Mouse (Mus musculus) kidney, embryonic 16.5 days (tissue): ENCODE measurements around the gene Akap11. TPM values are rescaled to one million over a fixed set of nuclear protein-coding genes. Genes with fewer than 3 reads are reported as not detected.

Experiments used
- ATAC-seq: fragments of 200-750 bp; cut with Nextera tagmentation; 2 replicates; pipeline ENCODE4 v1.8.0; 2017; ENCODE audit warnings: moderate TSS enrichment; ENCODE audit not compliant: low FRiP score, low TSS enrichment
- H3K27ac ChIP-seq: fragments of 300-500 bp; sonication (generic); 2 replicates; pipeline ENCODE4 v1.5.1; 2014; ENCODE audit warnings: low read length
- H3K27me3 ChIP-seq: fragments of 300-500 bp; sonication (generic); 2 replicates; pipeline ENCODE4 v1.6.1; 2014; ENCODE audit warnings: low read length, control low read depth, mixed read lengths; ENCODE audit not compliant: insufficient read depth
- H3K36me3 ChIP-seq: fragments of 300-500 bp; sonication (generic); 2 replicates; pipeline ENCODE4 v1.6.1; 2014; ENCODE audit warnings: low read length, control low read depth, mixed read lengths; ENCODE audit not compliant: insufficient read depth
- H3K4me1 ChIP-seq: fragments of 300-500 bp; sonication (generic); 2 replicates; pipeline ENCODE4 v1.6.1; 2014; ENCODE audit warnings: low read length, control low read depth, mixed read lengths; ENCODE audit not compliant: insufficient read depth
- H3K4me2 ChIP-seq: fragments of 300-500 bp; sonication (generic); replicated peaks from 2 replicates; pipeline ENCODE4 v1.6.1; 2014; ENCODE audit warnings: low read depth, low read length
- H3K4me3 ChIP-seq: fragments of 300-500 bp; sonication (generic); 2 replicates; pipeline ENCODE4 v1.5.1; 2014; ENCODE audit warnings: mild to moderate bottlenecking, low read length
- H3K9ac ChIP-seq: fragments of 300-500 bp; sonication (generic); replicated peaks from 2 replicates; pipeline ENCODE4 v1.6.1; 2014; ENCODE audit warnings: low read length
- H3K9me3 ChIP-seq: fragments of 300-500 bp; sonication (generic); 2 replicates; pipeline ENCODE4 v1.6.1; 2016; ENCODE audit warnings: low read length, control low read depth
- WGBS: fragments of 180-500 bp; shearing (Covaris S2); extraction: QIAGEN DNeasy Blood & Tissue Kit; methylation state at CpG from one replicate; pipeline ENCODE4 v1.1.7; 2014; 5-methylcytosine and 5-hydroxymethylcytosine counted together
- polyA plus RNA-seq: library from polyadenylated mRNA; unstranded; fragments of >200 nt; fragmentation: Nextera tagmentation; extraction: Ambion mirVana; gene quantifications from 2 replicates; pipeline ENCODE4 v1.2.1, GENCODE M21; 2015

The Akap11 gene
- polyA plus RNA-seq, 1 experiment from 2014 or later: 18.6 TPM

DNA sequence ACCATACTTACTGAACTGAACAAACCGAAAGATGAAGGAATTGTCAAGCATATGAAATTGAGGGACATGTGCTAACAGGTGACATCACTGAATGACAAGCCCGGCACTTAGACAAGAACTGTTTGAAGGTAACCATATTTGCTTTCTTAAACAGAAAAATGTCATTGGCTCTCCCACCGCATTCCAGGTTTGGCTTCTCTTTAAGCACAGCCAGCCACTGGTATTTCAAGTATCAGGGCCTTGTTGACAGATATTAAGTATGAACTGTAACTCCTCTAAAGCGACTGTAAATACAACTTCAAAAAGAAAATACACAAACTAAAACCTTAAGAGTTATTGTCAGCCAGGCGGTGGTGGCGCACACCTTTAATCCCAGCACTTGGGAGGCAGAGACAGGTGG, 4.3 kb downstream of the Akap11 start:
- WGBS: 86% methylated on average over 6 of the region's 6 CpGs
- H3K4me1 ChIP-seq: peaks cover 41% of the 10 kb centered on the region
- H3K9me3 ChIP-seq: no peaks in the 10 kb centered on the region
- H3K4me3 ChIP-seq: no peak overlapping the region
- H3K9ac ChIP-seq: no peak overlapping the region
- no peak overlapping the region for H3K4me2 ChIP-seq
- H3K36me3 ChIP-seq: no peaks in the 10 kb centered on the region
- no peak overlapping the region for H3K27ac ChIP-seq
- no peaks in the 10 kb centered on the region for H3K27me3 ChIP-seq
- no peak for ATAC-seq

DNA sequence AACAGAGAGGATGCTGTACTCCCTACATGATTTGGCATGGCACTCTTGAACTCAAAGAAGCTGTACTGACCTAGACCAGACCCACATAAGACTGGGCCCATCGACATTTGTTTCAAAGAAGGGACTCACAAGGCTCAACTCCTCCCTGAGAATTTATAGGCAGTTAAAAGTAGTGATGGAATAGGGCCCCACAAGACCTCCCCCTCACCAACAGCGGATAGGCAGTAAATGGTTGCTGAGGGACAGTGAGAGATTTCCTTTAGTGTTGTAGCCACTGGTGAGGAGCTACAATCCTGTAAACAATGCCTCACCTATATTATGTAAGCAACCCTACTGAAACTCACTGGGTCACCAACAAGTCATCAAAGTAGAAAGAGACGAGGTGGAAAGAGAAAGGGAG, 6.4 kb downstream of the Akap11 start:
- no peak overlapping the region for H3K4me2 ChIP-seq
- no peaks in the 10 kb centered on the region for H3K36me3 ChIP-seq
- H3K9me3 ChIP-seq: no peaks in the 10 kb centered on the region
- H3K4me3 ChIP-seq: no peak overlapping the region
- no peak overlapping the region for H3K9ac ChIP-seq
- no peak overlapping the region for H3K27ac ChIP-seq
- H3K4me1 ChIP-seq: peaks cover 53% of the 10 kb centered on the region
- ATAC-seq: no peak
- 34% methylated on average over 3 of the region's 3 CpGs for WGBS
- no peaks in the 10 kb centered on the region for H3K27me3 ChIP-seq

DNA sequence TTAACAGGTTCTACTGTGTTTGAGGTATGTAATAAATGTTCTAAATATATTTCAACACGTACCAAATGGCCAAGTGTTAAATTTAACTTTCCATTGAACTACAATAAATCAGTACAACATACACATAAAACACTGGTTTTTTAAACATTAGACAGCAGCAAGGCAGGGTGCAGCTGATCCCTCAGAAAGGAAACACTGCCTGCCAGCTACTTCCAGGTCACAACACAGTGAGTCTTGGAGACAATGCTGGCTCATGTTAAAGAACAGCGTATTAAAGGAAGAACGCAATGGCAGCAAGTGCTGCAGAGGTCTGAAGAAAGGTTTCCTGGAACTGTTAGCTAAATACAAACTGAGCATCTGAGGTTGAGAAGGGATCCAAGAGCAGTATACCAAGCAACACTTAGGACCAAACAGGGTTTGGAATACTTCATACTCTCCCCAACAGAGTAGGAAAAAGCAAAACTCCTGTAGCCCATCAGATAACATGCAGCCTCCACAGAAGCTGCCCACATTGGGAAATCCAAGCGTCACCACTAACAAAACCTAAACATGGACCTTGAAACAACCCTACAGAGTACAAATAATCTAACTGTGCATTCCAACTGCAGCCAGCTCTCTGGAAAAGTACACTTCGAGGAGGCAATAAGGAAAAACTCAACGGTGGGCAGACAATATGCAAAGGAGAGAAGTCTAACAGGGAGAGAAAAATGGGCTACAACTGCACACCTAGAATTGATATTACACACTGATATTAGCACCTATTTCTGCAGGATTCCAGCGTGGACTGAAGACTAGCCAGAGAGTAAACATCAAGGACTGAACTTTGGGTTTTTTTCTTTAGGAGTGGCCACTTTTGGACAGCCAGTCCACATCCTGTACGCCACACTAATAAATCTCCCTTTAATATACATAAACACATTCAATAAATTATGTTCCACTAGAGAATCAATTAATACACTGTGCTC, 7.9 kb downstream of the Akap11 start:
- H3K9ac ChIP-seq: no peak overlapping the region
- H3K36me3 ChIP-seq: no peaks in the 10 kb centered on the region
- WGBS: 43% methylated on average over 8 of the region's 8 CpGs
- no peaks in the 10 kb centered on the region for H3K27me3 ChIP-seq
- no peak overlapping the region for H3K4me3 ChIP-seq
- H3K9me3 ChIP-seq: no peaks in the 10 kb centered on the region
- peak overlapping the region; percentile 78 for H3K27ac ChIP-seq
- peak; percentile 29; the same call in 1 of the 2 replicates for ATAC-seq
- peaks cover 54% of the 10 kb centered on the region for H3K4me1 ChIP-seq
- H3K4me2 ChIP-seq: peak overlapping the region; percentile 11; the same call in 1 of the 2 replicates

DNA sequence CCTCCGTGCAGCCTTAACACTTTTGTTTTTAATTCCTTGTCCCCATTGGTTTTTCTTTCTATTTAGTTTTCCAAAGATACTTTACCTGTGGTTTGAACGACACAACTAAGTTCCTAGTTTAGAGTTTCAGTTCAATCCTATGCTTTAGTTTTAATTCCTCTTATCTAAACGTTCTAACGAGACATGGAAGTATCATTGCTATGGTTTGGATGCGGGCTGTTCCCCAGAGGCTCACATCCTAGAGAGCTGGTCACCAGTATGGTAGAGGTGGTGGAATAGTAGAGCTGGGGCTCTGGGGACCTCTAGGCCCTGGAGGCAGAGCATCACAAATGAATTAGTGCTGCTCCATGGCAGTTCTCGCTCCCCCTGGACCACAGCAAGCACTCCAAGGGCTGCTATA, 9.7 kb downstream of the Akap11 start:
- no peak for ATAC-seq
- Histone ChIP-seq H3K4me2 (no peak overlapping the region), H3K27ac (peak overlapping the region; percentile 66)

DNA sequence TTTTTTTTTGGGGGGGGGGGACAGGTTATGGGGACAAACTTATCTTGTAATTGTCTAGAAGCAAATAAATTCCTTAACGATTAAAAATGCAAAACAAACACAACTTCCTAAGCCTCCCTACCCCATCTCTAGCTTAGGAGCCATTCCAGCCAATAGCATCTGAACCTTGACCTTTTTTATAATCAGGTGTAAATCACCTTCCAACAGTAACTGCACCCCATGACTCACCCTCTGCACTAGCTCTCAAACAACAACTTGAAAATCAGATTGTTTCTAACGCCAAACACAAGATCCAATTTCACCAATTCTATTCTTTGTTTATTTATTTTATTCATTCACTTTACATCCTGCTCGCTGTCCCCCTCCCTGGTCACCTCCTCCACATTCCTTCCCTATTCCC, 10.1 kb downstream of the Akap11 start:
- Histone ChIP-seq H3K27ac (peak overlapping the region; percentile 66; the same call in 1 of the 2 replicates), H3K4me2 (0 out of 2 replicates have a peak overlapping the region, but pooled peaks have one; percentile 4), H3K9me3 (no peaks in the 10 kb centered on the region), H3K4me3 (no peak overlapping the region), H3K36me3 (no peaks in the 10 kb centered on the region), H3K27me3 (no peaks in the 10 kb centered on the region), H3K9ac (no peak overlapping the region), H3K4me1 (peaks cover 47% of the 10 kb centered on the region)
- no peak for ATAC-seq
- 14% methylated on average over 3 of the region's 3 CpGs for WGBS

More for the DNA sequence above, 9.7 kb downstream of the Akap11 start:
- Histone ChIP-seq H3K9me3 (no peaks in the 10 kb centered on the region), H3K36me3 (no peaks in the 10 kb centered on the region), H3K27me3 (no peaks in the 10 kb centered on the region), H3K9ac (no peak overlapping the region), H3K4me3 (no peak overlapping the region), H3K4me1 (peaks cover 49% of the 10 kb centered on the region)
- 37% methylated on average over 6 of the region's 6 CpGs for WGBS

DNA sequence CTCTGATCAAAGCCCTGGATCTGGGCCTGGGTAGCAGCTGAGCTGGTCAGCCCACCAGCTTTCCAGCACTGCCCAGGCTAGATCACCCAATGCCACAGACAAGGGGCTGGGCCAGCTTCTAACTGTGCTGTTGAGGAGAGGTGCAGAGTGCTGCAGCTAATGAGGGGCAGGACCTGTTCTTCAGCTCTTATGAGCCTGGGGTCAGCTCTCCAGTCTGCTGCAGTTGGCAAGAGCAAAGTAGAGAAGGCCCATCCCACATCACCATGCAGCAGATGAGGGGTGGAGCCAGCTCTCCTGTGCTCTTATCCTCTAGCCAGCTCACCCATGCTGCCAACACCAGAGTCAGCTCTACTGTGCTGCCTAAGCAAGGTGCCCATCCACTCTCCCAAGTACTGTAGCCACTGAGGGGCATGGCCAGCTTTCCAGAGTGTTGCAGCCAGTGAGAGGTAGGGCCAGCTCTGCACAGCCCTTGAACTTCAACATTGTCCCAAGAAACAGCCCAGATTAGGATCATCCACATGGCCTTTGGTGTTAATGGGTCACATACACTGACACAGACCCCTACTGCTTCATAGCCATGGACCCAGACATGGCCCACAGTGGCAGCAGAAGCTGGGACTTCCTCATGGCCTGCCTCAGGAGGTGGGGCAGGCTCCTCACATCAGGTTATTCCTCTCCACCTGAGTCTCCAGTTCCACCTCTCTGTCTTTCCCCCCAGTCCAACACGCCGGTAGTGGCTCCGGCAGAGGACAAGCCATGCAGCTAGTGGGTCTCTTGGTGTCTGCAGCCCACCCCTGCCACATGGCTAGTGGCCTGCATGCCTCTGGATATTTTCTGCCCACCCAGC, 10.8 kb downstream of the Akap11 start:
- H3K27me3 ChIP-seq: no peaks in the 10 kb centered on the region
- no peaks in the 10 kb centered on the region for H3K36me3 ChIP-seq
- H3K9me3 ChIP-seq: no peaks in the 10 kb centered on the region
- peaks cover 47% of the 10 kb centered on the region for H3K4me1 ChIP-seq
- H3K4me2 ChIP-seq: 0 out of 2 replicates have a peak overlapping the region, but pooled peaks have one; percentile 4
- H3K27ac ChIP-seq: 0 out of 2 replicates have a peak overlapping the region, but pooled peaks have one; percentile 57
- ATAC-seq: peak; percentile 68
- no peak overlapping the region for H3K4me3 ChIP-seq
- 63% methylated on average over 3 of the region's 3 CpGs for WGBS
- H3K9ac ChIP-seq: no peak overlapping the region

DNA sequence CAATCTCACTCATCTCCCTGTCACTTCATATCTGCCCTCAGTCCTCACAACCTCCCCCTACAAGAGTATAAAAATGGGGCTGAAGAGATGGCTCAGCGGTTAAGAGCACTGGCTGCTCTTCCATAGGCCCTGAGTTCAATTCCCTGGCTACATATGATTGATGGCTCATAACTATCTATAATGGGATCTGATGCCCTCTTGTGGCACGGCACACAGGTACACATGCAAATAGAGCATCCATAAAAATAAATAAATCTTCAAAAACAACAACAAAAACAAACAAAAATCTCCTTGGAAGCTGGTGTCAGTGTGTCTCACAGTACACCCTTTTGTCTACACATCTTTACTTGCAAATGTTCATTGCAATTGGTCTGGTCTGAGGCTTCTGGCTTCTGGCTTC, 11.5 kb downstream of the Akap11 start:
- WGBS: 78% methylated on average over 2 of the region's 2 CpGs
- Histone ChIP-seq H3K9me3 (no peaks in the 10 kb centered on the region), H3K4me1 (peaks cover 42% of the 10 kb centered on the region), H3K4me2 (no peak overlapping the region), H3K36me3 (no peaks in the 10 kb centered on the region), H3K27me3 (no peaks in the 10 kb centered on the region), H3K27ac (no peak overlapping the region), H3K9ac (no peak overlapping the region), H3K4me3 (no peak overlapping the region)
- ATAC-seq: no peak

DNA sequence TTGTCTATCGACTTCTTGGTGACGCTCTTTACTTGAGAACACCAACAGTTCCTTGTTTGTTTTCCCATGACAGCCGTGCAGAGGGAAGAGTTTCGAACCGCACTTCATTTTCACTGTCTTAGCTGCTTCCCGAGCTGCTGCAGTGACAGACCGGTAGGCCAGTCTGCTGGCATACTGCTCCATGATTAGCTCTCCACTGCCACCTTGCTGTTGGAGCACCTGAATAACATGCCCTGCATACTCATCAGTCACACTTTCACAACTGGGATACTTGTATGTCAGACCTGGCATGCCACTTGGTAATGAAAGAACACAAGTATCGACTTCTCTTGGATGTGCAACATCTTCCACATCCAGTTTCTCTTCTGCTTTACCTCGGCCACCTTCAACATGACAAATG, 25.9 kb downstream of the Akap11 start:
- Histone ChIP-seq H3K9me3 (no peaks in the 10 kb centered on the region), H3K9ac (no peak overlapping the region), H3K36me3 (peaks cover 59% of the 10 kb centered on the region), H3K4me1 (no peaks in the 10 kb centered on the region), H3K27me3 (no peaks in the 10 kb centered on the region), H3K27ac (no peak overlapping the region), H3K4me3 (no peak overlapping the region), H3K4me2 (no peak overlapping the region)
- 81% methylated on average over 9 of the region's 9 CpGs for WGBS
- ATAC-seq: no peak

DNA sequence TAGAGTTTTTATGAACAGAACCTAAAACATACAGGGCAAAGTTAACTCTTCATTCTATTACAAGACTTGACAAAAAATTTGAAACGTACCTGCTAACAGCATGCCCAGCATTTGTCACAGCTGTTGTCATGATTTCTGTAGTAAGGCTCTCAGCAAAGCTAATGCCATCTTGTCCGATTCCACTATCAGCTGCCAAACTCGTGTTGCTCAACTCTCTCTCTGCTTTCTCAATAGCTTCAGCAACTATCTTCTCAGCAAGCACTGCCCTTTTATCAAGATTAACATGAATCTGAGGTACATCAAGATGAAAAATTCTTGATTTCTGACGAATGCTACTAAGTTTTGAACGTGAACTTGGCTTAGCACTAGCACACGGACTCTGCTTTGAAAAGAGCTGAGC, 26.8 kb downstream of the Akap11 start:
- no peak overlapping the region for H3K4me2 ChIP-seq
- H3K27me3 ChIP-seq: no peaks in the 10 kb centered on the region
- no peak overlapping the region for H3K9ac ChIP-seq
- no peaks in the 10 kb centered on the region for H3K4me1 ChIP-seq
- no peaks in the 10 kb centered on the region for H3K9me3 ChIP-seq
- no peak for ATAC-seq
- peaks cover 64% of the 10 kb centered on the region for H3K36me3 ChIP-seq
- H3K27ac ChIP-seq: no peak overlapping the region
- WGBS: 94% methylated on average over 6 of the region's 6 CpGs
- no peak overlapping the region for H3K4me3 ChIP-seq
